Mouse (Mus musculus): ENCODE measurements around the gene Cbfa2t3.

The Cbfa2t3 gene

GRCm38 (mm10) chr8:122600666-122601065 is 98.2 kb downstream of the Cbfa2t3 start:
- DNase-seq = no peak

GRCm38 (mm10) chr8:122596031-122596430 is 102.9 kb downstream of the Cbfa2t3 start:
- no peak for DNase-seq

GRCm38 (mm10) chr8:122593783-122594507 is 105.0 kb downstream of the Cbfa2t3 start:
- DNase-seq = no peak

- no peak for DNase-seq
Measured at GRCm38 (mm10) chr8:122593240-122593639, 105.7 kb downstream of the Cbfa2t3 start.

- no peak for DNase-seq
Measured at GRCm38 (mm10) chr8:122586749-122587148, 112.2 kb downstream of the Cbfa2t3 start.

- DNase-seq = peak in 1 of 2 experiments; percentile 60
Measured at GRCm38 (mm10) chr8:122586171-122586570, 112.7 kb downstream of the Cbfa2t3 start.

GRCm38 (mm10) chr8:122585411-122585891 is 113.5 kb downstream of the Cbfa2t3 start:
- DNase-seq = no peak

GRCm38 (mm10) chr8:122584981-122585380 is 113.9 kb downstream of the Cbfa2t3 start:
- no peak for DNase-seq

GRCm38 (mm10) chr8:122580926-122581325 is 118.0 kb downstream of the Cbfa2t3 start:
- no peak for DNase-seq

- DNase-seq = peak in 1 of 2 experiments; percentile 60
Measured at GRCm38 (mm10) chr8:122579196-122579595, 119.7 kb downstream of the Cbfa2t3 start.

GRCm38 (mm10) chr8:122577116-122577515 is 121.8 kb downstream of the Cbfa2t3 start:
- no peak for DNase-seq

- DNase-seq = peak; percentile 96 to 97
Measured at GRCm38 (mm10) chr8:122576648-122577022, 122.3 kb downstream of the Cbfa2t3 start, which contains the start of gene Aprt. Gene Aprt, minus strand, starts transcription at chr8:122576909.

GRCm38 (mm10) chr8:122575735-122576647 is 122.9 kb downstream of the Cbfa2t3 start:
- no peak for DNase-seq

GRCm38 (mm10) chr8:122575286-122575685 is 123.6 kb downstream of the Cbfa2t3 start:
- DNase-seq = no peak
